Mouse (Mus musculus) retina, embryonic 14.5 days (tissue): ENCODE data around the gene Snd1.

Experiments
- DNase-seq: peaks from one replicate; pipeline ENCODE4 v3.0.0-alpha.2; 2015; ENCODE audit warnings: low spot score

Snd1 gene

DNA sequence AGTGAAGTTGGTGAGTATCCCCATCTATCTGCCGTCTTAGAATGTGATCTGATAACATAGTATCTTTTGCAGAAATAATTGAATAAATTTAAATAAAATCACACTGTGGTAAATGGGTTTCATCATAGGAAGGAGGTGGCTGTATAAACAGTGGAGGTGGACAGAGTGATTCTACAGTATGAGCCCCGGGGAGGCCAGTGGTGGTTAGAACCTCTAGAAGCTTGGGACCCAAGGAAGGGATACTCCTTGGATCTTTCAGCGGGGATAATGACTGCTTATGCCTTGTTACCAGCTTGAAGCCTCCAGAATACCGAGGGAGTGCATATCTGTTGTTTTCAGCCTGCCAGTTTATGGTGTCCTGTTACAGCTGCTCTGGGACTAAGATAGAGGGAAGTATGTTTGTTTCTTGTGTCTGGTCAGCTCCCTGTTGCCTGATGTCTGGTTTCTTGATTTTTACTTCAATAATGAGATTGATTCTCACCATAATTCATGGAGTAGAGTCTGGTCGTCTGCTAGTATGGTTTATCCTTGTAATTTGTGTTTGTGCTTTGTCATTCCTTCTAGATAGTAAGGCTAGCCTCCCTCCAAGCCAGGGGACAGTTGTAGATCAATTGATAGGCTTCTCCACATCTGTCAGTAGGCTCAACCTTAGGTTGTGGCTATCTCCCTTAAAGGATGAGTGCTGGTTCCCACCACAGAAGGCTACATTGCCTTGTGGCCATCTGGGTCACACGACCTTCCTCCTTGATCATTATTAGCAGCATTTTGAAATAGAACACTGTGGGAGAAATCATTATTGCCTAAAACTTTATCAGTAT lies 160.8 kb downstream of the Snd1 start:
- no peak for DNase-seq

DNA sequence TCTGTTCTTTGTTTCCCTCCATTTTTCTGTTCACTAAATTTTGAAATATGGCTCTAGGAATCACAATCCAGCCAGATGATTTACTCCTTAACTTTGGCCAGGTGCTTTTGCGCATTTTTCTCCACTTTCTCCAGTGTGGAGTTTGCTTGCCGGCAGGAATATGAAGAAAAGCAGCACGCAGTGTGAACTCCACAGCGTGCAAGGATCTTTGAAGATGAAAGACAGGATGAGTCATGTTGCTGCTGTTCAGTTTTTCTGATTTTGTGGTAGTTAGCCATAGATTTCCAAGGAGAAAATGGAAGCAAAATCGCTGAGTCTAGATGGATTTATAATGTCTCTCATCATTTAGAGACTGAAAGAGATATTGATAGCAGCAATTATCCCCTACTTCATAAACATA lies 165.1 kb downstream of the Snd1 start:
- DNase-seq: no peak

DNA sequence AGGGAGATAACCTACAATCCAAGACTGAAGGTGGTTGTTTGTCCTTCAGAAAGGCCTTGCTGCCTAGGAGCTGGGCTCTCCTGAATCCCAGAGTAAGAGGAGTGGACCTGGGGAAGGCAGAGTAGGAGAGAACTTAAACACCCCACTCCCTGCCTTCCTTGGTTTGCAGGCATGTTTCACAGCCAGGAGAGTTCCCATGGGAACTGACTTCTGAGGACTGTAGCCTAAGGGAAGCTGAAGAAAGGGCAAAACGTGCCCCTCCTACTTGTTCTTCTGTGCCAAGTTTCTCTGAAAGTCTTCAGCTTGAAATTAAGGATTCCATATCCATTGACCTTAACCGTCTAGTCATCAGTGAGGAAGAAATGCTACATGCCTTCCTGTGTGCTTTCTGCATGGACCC lies 168.0 kb downstream of the Snd1 start:
- no peak for DNase-seq

DNA sequence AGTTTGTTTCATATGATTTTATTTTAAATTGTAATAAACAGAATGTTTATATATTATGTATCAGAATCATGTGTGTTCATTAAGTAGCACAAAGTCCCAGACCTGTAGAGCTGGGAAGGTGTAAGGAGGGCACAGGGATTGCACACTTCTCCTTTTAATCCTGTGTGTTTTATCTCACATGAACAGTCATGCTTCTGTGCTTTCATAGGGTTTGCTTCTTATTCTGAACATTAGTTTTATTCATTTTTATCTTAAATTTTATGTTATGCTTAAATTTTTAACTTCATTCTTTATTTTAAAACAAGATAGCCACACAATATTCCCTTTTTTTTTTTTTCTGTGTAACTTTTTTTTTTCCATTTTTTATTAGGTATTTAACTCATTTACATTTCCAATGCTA lies 170.3 kb downstream of the Snd1 start:
- no peak for DNase-seq

DNA sequence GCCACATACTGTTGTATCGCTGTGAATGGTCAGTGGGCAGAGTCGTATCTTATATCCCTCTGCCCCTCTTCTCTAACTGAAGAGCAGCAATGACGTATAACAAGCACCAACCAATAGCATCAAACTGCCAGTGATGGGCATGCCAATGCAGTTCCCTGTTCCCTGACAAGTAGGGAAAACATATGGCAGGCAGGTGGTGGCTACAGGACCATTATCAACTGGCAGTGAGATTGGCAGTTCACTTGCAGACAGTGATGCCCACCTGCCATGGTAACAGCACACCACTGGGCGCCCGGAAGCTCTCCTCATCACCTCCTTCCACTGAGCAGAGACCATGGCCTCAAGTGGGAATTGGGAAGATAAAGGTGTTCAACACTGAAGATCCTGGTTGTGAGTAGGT lies 181.6 kb downstream of the Snd1 start:
- no peak for DNase-seq

DNA sequence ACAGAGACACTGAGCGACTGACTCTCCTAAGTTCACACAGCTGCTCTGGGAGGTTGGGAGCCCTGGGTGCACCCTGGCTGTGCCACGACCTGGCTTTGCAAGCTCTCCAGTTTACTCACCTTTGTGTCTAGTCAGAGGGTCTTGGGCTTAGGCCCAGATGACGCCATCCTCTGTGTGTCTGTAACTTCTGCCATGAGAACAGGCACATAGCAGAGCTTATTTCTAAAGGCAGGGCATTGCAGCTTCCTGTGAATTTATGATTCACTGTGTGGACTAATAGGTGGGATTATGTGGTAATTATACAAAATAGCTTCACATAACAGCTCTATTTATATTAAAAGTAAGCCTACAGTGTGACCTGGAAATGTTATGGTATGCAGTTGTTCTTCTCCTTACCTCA lies 188.1 kb downstream of the Snd1 start:
- DNase-seq: no peak

DNA sequence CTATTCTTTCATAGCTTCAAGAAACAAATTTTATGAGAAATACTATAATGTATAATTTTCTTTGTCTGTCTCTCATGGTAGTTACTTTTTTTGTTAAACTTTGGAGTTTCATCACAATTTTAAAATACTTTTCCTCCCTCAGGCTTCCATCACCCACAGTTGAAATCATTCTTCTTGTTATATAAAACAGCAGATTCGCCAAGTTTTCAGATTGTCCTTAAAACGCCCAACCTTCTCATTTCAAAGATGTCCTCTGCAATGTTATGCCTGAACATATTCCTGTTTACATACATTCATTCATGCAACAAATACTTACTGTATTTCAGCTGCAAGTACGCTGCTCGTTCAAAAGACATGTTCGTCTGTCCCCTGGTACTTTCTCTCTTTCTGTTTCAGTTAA lies 188.7 kb downstream of the Snd1 start:
- DNase-seq: no peak

DNA sequence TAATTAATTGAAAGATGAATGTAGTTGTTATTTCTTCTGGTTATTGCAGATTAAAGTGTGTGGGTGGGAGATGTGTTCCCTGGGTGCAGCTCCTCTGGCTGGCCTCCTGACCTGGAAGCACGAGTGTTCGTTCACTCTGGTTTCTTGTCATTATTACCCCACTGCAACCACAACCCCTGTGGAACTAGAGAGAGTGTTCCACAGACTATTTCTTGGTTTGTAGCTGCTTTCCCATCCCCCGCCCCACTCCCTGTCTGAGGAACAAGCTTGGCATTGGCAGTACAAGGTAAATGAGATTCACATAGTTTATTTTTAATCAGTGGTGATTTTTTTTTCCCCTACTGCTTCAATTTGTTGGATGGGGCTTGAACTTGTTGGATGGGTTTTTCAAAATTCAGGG lies 189.8 kb downstream of the Snd1 start:
- no peak for DNase-seq

DNA sequence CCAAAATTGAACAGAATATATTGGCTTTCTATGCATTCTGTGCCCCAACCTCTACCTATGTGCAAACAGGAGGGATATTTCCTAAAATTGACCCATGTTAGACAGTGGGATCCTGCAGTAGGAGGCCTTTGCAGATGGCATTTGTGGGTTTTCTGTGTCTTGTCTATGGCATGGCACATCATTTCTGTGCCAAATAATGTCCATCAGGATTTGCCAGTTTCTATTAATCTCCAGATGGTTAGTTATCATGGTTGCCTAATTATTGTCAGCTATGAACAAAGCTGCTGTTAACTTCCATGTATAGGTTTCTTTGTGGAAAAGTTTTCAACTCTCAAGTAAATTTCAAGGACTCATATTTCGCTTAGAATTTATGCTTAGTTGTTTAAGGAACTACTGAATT lies 192.6 kb downstream of the Snd1 start:
- no peak for DNase-seq

DNA sequence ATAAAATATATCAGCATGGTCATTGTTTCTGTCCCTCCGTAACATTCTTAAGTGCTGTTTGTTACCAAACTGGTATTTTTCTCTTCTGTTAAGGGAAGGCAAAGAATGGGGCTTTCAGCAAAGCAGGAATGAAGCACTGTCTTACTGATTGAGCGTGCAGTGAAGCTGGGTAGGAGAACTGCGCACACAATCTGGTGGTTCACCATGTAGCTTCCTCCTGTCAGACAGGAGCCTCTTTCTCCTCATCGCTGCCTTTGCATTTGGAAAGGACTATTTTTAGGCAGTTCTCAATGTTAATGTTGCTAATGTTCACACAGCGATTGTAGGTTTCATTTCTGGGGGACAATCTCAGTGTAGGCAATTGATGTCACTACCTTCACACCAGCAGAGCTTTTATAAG lies 194.3 kb downstream of the Snd1 start:
- DNase-seq: no peak

DNA sequence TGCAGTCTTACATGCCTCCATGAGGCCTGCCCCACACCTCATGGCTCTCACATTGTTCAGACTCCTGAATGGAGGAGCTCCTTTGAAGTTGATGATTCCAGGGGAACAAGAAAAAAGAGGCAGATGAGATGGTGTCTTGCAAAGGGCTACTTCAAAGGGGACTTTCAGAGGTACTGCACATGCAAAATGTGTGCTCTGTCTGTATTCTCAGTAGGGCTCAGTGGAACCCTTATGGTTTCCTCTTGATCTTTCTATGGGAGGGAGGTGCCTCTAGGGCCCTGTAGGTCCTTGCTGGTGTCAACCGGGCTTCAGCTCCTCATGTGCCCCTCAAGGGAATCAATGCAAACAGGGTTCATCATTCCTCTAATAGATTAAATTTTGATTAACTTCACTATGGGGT lies 197.4 kb downstream of the Snd1 start:
- no peak for DNase-seq

DNA sequence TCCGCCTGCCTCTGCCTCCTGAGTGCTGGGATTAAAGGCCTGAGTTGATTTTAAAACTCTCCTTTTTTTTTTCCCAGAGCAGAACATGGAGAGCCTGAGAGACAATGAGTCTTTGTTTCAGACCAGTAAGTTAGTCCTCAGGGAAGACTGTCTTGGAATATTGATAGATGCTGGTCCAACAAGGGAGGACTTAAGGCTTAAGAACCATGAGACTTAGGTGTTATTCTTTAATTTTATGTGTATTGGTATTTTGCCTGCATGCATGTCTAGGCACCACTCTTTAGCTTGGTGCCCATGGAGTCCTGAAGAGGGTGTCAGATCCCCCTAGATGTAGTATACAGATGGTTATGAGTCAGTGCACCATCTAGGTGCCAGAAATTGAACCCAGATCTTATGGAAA lies 199.7 kb downstream of the Snd1 start:
- no peak for DNase-seq

DNA sequence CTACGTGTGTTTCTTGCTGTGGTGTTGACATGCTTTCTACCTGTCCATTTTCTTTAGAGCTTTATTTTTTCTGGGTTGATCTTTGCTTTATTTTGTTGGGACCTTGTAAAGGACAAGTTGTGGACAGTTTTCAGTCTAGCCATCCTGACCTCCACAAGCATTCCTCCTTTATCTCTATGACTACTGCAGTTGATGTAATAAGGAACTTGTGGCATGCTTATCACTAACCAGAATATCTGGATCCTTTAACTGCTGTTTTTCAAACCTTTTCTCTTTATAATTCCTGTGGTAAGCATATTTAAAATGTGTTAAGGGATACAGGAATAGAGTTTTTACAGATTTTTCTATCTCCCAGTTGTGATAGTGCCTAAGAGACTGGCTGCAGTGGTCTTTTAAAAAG lies 204.0 kb downstream of the Snd1 start:
- DNase-seq: no peak

DNA sequence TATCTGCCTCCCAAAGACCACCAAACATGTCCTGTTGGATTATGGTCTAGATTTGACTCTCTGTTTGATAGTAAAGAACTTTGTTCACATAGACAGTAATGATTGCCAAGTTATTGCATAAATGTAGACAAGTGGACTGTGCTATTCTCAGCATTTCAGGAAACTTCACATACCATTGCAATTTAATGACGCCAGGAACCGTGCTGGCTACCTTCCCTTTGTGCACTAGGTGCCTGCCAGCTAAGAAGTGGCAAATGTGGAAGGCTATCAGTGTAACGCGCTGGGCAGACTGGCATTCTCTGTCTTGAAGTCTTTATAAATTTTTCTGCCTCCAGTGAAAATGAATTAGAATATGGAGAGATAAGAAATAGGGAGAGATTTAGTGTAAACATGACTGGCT lies 205.6 kb downstream of the Snd1 start:
- DNase-seq: no peak

DNA sequence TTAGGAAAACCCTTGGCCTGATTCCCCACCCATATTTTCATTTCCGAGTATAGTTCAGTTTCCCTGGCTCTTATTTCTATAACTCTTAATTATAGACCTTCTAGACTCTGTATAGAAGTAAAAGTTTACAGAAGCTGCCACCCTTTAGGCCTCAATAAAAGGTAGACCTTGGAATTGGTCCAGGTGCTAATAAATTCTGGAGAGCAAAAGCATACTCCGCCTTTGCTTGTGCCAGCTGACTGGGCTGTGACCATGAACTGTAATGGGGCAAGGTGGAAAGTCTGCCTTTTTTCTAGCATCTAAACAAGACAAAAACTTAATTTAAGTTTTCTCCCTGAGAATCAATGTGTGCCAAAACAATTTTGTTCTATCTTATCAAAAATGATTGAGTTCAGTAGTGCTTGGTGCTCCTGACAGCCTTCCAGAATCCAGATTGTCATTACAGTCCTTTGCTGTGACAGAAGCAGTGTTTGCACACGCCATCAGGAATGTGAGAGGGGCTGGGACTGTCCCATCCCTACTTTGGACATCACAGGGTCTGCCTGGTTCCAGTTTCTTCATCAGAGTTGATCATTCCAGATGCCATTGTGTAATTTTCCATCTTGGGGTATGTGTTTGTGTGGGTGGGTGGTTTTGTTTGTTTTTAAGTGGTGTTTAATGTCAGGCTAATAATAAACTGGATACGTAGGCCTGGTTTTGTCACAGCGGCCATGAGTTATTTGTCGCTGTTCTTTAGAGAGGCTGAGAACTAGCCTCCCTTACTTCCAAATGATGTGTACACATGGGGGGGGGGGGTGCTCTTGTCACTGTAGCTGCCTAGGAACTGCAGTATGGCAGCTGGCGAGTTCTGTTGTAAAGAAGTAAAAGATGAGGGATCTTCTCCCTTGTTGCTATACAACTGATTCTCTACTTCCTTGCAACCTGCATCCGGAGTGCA lies 206.8 kb downstream of the Snd1 start:
- no peak for DNase-seq

DNA sequence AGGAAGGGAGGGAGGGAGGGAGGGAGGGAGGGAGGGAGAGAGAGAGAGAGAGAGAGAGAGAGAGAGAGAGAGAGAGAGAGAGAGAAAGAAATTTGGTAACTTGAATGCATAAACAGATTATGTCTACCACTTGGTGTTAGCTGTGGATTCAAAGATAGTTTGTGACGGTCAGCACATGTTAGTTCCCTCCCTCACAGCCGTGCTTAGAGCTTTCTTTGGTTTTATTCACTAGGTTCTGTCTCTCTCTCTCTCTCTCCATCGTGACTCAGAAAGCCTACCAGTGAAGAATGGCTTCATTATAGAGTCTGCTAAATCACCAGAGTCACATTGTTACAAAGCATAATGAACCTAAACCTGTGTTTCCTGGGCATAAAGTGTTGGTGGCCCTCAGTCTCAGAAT lies 210.1 kb downstream of the Snd1 start:
- no peak for DNase-seq

DNA sequence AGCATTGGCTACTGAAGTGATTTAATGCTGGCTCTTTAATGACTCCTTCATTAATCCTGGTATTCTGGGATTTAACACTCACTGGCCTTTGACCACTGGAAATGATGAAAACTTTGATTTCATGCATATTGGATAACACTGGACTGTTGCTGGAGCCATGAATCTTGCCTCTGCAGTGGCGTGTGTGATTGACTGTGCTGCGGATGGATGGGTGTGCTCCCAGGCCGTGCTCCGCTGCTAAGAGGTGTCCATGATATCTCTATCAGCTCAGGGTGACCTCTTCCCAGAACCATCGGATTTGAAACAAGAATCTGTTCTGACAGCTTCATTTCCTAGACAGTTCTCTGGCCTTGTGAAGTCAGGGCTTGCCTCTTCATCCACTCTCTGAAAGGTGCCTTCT lies 210.8 kb downstream of the Snd1 start:
- no peak for DNase-seq

DNA sequence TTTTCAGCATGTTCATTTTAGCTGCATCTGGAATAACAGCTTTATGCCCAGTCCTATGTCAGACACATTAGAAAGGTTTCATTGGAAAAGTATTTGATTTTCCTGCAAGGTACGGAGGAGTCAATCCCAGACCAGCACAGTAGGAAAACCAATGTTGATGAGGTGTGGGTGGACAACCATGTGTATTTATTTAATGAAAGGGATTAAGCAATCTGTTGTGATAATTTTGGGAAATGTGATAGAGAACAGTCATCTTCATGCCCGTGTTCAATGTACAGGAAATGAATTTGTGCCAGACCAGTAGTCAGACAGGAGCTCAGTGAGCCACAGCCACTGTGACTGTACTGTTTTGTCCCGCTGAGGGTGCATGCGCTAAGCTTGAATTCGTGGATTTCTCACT lies 212.8 kb downstream of the Snd1 start:
- DNase-seq: no peak

DNA sequence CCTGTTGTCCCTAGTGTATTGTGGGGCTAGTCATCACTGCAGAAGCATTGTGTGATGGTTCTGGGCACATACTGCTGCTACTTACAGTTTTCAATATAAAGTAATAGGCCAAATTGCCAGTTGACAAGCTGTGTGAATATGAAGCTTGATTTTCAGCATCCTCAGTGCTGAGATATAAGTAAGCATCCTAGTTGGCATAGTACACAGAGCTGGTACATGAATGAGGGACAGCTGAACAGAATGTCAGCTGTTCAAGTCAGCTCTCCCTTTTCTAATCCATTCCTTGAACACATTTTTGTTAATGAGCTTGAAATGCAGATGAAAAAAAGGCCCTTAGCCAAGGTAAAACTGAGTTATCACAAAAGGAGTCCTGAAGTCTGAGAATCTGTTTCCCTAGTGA lies 217.7 kb downstream of the Snd1 start:
- no peak for DNase-seq

DNA sequence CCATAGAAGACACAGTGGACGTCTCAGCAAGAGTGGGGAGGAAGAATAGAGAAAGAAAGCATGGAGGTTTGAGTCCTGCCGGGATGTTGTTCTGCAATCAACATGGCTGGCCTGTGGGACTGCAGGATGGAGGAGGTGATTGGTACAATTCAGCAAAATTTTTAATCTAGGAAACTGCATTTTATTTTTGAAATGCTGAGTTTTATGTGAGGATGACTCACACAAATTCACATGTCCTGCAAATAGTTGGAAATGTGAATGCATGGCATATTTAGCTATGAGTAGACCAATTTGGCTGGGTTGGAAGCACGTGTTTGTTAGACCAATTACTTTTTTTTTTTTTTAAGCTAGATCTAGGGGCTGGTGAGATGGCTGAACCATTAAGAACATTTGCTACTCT lies 222.3 kb downstream of the Snd1 start:
- no peak for DNase-seq

DNA sequence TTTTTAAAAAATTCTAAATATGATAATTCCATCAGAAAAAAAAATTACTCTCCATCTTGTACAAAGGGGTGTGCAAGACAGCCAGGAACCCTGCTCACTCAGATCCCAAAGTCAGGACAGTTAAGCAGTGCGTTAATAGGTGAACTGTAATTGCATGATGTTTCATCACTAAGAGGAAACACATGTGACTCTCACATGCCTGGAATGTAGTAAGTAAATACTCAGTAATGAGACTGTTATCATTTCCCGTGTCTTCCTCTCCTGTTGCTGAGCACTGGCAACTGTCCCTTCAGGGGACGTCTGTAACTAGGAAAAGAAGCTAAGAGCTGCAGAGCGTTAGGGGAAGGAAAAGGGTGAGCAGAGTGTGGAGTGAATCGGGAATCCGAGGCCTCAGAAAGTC lies 229.7 kb downstream of the Snd1 start:
- no peak for DNase-seq

DNA sequence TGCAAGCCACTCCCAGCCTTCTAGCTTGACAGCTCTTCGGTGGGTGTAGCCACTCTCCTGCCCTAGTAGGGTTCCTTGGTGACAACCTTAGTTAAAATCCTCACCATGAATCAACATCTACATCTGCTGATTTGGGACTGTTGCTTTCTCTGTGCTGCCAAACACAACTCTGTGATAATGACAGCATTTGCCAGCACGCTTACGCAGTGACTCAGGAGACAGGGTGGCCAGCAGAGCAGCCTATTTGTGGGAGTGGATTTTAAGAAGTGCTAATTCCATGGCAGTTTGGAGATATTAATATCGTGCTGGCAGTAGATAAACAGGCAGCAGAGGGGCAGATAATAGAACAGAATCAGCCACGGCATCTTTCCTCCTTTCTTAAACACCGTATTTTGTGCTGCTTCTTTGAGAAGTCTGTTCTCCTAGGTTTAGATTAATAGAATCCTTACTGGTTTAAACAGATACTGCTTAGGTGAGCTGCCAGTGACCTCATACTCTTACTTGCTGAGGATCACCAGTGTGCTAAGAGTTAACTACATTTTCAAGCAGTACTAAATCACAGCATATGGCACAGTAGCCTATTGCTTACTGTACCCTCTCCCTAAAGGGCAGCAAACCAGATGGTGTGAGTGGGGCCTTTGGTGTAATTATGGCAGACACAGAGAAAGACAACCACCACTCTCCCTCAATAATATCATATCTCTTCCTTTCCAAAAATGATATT lies 230.6 kb downstream of the Snd1 start:
- no peak for DNase-seq
